Mouse (Mus musculus) megakaryocyte-erythroid progenitor cell, adult 5-6 weeks (primary cell): ENCODE data around the gene Cdh13. TPM values are rescaled to one million over a fixed set of nuclear protein-coding genes. Genes with fewer than 3 reads are reported as not detected.

Source experiments
- ATAC-seq: replicated peaks from 2 replicates; pipeline ENCODE4 v1.8.0; 2016; ENCODE audit warnings: mild to moderate bottlenecking, inconsistent platforms; ENCODE audit not compliant: severe bottlenecking, poor library complexity, low FRiP score, low TSS enrichment
- total RNA-seq, 2 experiments: library from RNA; stranded (forward) in 1 of 2; stranded (reverse) in 1 of 2; fragments of 200-1000, 215-1000 nt in 1 of 2; fragments of >200 nt in 1 of 2; fragmentation: Nextera tagmentation in 1 of 2; gene quantifications; 2 replicates each; pipeline ENCODE4 v1.2.3; 2014 to 2017

Gene Cdh13
- total RNA-seq, 2 experiments from 2014 or later, result not detected

- ATAC-seq, result no peak
These were observed 681.7 kb downstream of the Cdh13 start for GRCm38 (mm10) chr8:118965101-118965840.

- no peak for ATAC-seq
These were observed 685.4 kb downstream of the Cdh13 start for GRCm38 (mm10) chr8:118968896-118969295.

- ATAC-seq, result no peak
These were observed 696.3 kb downstream of the Cdh13 start for GRCm38 (mm10) chr8:118979800-118980199.

GRCm38 (mm10) chr8:118983724-118984123 lies 700.2 kb downstream of the Cdh13 start:
- no peak for ATAC-seq

- ATAC-seq, result no peak
These were observed 703.3 kb downstream of the Cdh13 start for GRCm38 (mm10) chr8:118986796-118987195.

- ATAC-seq, result no peak
These were observed 712.2 kb downstream of the Cdh13 start for GRCm38 (mm10) chr8:118995641-118996188.

- ATAC-seq, result no peak
These were observed 717.1 kb downstream of the Cdh13 start for GRCm38 (mm10) chr8:119000595-119000994.

GRCm38 (mm10) chr8:119004821-119005220 lies 721.3 kb downstream of the Cdh13 start:
- no peak for ATAC-seq

GRCm38 (mm10) chr8:119018675-119019074 lies 735.1 kb downstream of the Cdh13 start:
- no peak for ATAC-seq

- ATAC-seq, result no peak
These were observed 737.2 kb downstream of the Cdh13 start for GRCm38 (mm10) chr8:119020781-119021180.

GRCm38 (mm10) chr8:119021478-119021877 lies 737.9 kb downstream of the Cdh13 start:
- ATAC-seq, result no peak

GRCm38 (mm10) chr8:119022301-119022870 lies 738.9 kb downstream of the Cdh13 start:
- no peak for ATAC-seq

- ATAC-seq, result no peak
These were observed 749.9 kb downstream of the Cdh13 start for GRCm38 (mm10) chr8:119033398-119033797.

GRCm38 (mm10) chr8:119034037-119034436 lies 750.5 kb downstream of the Cdh13 start:
- ATAC-seq, result no peak

GRCm38 (mm10) chr8:119035126-119035525 lies 751.6 kb downstream of the Cdh13 start:
- no peak for ATAC-seq

GRCm38 (mm10) chr8:119037571-119037970 lies 754.0 kb downstream of the Cdh13 start:
- no peak for ATAC-seq

- ATAC-seq, result no peak
These were observed 755.8 kb downstream of the Cdh13 start for GRCm38 (mm10) chr8:119039358-119039757.

GRCm38 (mm10) chr8:119057876-119058275 lies 774.3 kb downstream of the Cdh13 start:
- ATAC-seq, result no peak

- ATAC-seq, result no peak
These were observed 778.1 kb downstream of the Cdh13 start for GRCm38 (mm10) chr8:119061671-119062070.

GRCm38 (mm10) chr8:119064523-119064922 lies 781.0 kb downstream of the Cdh13 start:
- peak; percentile 63; the same call in 1 of the 2 replicates for ATAC-seq

GRCm38 (mm10) chr8:119072291-119072690 lies 788.8 kb downstream of the Cdh13 start:
- ATAC-seq, result no peak
